Mouse (Mus musculus): Measurements from ENCODE around the gene Ttll3. TPM values are rescaled to one million over a fixed set of nuclear protein-coding genes. Genes with fewer than 3 reads are reported as not detected.
A peak's percentile ranks its signal among the peaks of the same experiment; 100 is the strongest.

Ttll3 gene
- total and polyA plus RNA-seq, 2 experiments from 2014 or later, result 10.0 to 14.6 TPM

DNA sequence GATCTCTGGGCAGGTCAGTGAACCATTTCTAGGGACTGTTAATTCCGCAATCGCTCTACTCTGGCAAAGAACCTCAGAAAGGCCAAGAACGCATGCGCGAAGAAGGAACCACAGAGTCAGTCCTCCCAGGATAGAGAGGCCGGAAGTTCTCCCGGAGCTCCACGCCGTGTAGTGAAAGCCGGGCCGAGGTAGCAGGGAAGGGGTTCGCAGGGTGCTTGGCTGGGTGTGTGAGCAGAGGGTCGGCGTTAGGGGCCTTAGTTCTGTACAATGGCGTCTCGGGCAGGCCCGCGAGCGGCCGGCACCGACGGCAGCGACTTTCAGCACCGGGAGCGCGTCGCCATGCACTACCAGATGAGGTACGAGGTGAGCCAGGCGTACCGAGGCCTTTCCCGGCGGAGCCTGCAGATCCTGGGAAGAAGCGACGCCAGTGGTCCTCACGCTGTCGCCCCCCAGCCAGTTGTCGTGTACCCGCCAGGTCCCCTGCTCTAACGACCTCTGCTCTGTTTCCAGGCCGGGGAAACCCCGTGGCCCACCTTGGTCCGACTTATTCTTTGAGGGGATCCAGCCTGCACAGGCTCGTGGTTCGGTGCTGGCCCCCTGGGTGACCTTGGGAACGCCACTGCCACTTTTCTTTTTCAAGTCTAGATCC lies 53.5 kb downstream of the Ttll3 start, which contains the start of gene Jagn1:
Jagn1 (plus strand) TSS at position 128 of the 649 bp plus-strand sequence.
- Histone ChIP-seq H3K4me1 (ENCODE audit: insufficient read depth, low read length) (peaks cover 6% of the 10 kb centered on the region; the same call in 1 of the 2 replicates), H3K9me3 (ENCODE audit: low read length) (no peaks in the 10 kb centered on the region), H3K4me3 (ENCODE audit: low read depth, low read length) (peak within 1 kb of the TSS; percentile 94), H3K4me2 (ENCODE audit: low read depth, low read length, poor library complexity, severe bottlenecking) (peak within 1 kb of the TSS; percentile 92), H3K36me3 (ENCODE audit: insufficient read depth, low read length) (peaks cover 5% of the 10 kb centered on the region), H3K27me3 (ENCODE audit: insufficient read depth, low read length) (no peaks in the 10 kb centered on the region), H3K9ac (replicated peaks; ENCODE audit: low read length, poor library complexity, severe bottlenecking) (peak within 1 kb of the TSS; percentile 95), H3K27ac (ENCODE audit: low read depth, low read length) (peak within 1 kb of the TSS; percentile 77)
- ATAC-seq (ENCODE audit: low FRiP score) (peak; percentile 95), DNase-seq (ENCODE audit: low spot score) (peak; percentile 97)
- 0 out of 2 replicates have a peak, but pooled peaks have one; percentile 1 for TF ChIP-seq CTCF (IDR thresholded peaks at IDR 0.05)
- WGBS, result 1% methylated on average over 35 of the region's 45 CpGs

DNA sequence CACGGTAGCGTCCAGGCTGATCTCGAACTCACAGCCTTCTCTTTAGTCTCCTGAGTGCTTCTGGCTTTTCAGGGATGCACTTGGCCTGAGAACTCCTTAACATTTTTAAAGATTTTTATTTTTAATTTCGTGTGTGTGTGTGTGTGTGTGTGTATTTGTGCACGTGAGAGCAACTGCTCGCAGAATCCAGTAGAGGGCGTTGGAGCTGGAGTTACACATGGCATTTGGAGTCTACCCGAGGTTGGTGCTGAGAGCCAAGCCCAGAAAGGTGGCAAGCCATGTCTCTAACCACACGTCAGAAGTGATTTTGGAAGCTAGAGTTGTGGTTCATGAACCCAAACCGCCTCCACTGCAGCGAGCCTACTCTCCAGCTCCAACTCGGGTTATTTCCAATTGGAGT lies 54.0 kb downstream of the Ttll3 start:
- Histone ChIP-seq H3K27ac (ENCODE audit: low read depth, low read length) (peak overlapping the region; percentile 77), H3K36me3 (ENCODE audit: insufficient read depth, low read length) (peaks cover 10% of the 10 kb centered on the region), H3K4me1 (ENCODE audit: insufficient read depth, low read length) (peaks cover 6% of the 10 kb centered on the region; the same call in 1 of the 2 replicates), H3K4me3 (ENCODE audit: low read depth, low read length) (peak overlapping the region; percentile 94), H3K9ac (replicated peaks; ENCODE audit: low read length, poor library complexity, severe bottlenecking) (peak overlapping the region; percentile 95), H3K9me3 (ENCODE audit: low read length) (no peaks in the 10 kb centered on the region), H3K4me2 (ENCODE audit: low read depth, low read length, poor library complexity, severe bottlenecking) (peak overlapping the region; percentile 92), H3K27me3 (ENCODE audit: insufficient read depth, low read length) (no peaks in the 10 kb centered on the region)
- peak; percentile 53 for TF ChIP-seq CTCF (IDR thresholded peaks at IDR 0.05)
- peak; percentile 7 for DNase-seq (ENCODE audit: low spot score)
- WGBS, result 50% methylated on average over 12 of the region's 12 CpGs
- ATAC-seq (ENCODE audit: low FRiP score), result no peak

DNA sequence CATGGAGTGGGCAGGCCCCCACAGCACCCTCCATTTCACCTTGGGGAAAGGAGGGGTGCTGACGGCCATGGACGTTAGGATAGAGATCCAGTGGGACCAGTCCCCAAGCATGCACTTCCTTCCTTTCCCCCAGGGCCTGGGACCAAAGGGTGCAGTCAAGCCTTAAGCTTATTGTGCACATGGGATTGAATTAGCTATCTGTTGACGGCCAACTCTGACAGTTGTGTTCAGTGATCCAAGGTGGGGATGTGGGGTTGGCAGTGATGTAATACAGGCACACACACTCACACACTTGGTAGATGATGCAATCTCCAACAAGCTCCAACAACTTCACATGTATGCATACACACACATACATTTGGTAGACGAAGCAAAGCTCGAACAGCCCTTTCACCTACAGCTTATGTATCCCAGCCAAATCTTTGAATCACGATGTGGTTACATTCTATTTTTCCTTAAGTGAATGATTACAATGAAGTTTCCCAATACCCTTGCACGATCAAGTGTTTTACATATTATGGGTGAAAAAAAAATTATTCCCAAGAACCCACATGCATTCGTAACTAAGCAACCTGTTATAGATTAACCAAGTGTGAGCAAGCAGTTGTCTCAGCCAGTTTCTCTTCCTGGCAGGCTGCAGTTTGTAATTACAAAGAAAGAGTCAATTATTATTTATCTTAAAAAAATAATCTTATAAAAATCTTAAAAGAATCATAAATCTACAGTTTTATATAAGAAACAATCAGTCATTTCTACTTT lies 55.3 kb downstream of the Ttll3 start:
- ATAC-seq (ENCODE audit: low FRiP score) (no peak), DNase-seq (ENCODE audit: low spot score) (no peak)
- no peak overlapping the region for H3K4me3 ChIP-seq (ENCODE audit: low read depth, low read length)
- WGBS, result 92% methylated on average over 6 of the region's 8 CpGs
- no peak overlapping the region for H3K9ac ChIP-seq (replicated peaks; ENCODE audit: low read length, poor library complexity, severe bottlenecking)
- H3K4me2 ChIP-seq (ENCODE audit: low read depth, low read length, poor library complexity, severe bottlenecking), result no peak overlapping the region
- no peak for TF ChIP-seq CTCF (IDR thresholded peaks at IDR 0.05)
- no peaks in the 10 kb centered on the region for H3K9me3 ChIP-seq (ENCODE audit: low read length)
- no peaks in the 10 kb centered on the region for H3K27me3 ChIP-seq (ENCODE audit: insufficient read depth, low read length)
- H3K36me3 ChIP-seq (ENCODE audit: insufficient read depth, low read length), result peaks cover 17% of the 10 kb centered on the region
- peaks cover 6% of the 10 kb centered on the region; the same call in 1 of the 2 replicates for H3K4me1 ChIP-seq (ENCODE audit: insufficient read depth, low read length)
- no peak overlapping the region for H3K27ac ChIP-seq (ENCODE audit: low read depth, low read length)

DNA sequence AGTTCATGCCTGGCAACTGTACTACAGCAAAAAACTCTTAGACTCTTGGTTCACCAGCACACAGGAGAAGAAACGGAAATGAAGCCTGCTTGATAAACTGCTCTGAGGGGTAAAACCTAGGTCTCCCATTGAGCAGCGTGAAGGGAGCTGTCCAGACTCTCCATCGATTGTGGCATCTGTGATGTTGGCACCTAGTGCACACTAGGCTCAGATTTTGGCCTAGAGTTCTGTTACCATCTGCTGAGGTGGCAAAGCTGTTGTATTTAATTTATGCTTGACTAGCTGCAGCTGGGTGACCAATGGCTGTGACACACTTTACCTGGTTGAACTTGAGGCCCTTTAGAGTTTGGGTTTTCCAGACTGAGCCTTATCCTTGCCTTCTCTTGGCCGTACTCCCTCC lies 58.6 kb downstream of the Ttll3 start:
- no peak overlapping the region for H3K27ac ChIP-seq (ENCODE audit: low read depth, low read length)
- H3K9me3 ChIP-seq (ENCODE audit: low read length), result no peaks in the 10 kb centered on the region
- no peak overlapping the region for H3K4me3 ChIP-seq (ENCODE audit: low read depth, low read length)
- H3K4me2 ChIP-seq (ENCODE audit: low read depth, low read length, poor library complexity, severe bottlenecking), result no peak overlapping the region
- no peak for TF ChIP-seq CTCF (IDR thresholded peaks at IDR 0.05)
- no peak overlapping the region for H3K9ac ChIP-seq (replicated peaks; ENCODE audit: low read length, poor library complexity, severe bottlenecking)
- whole genome bisulfite sequencing, result 98% methylated on average over 4 of the region's 4 CpGs
- DNase-seq (ENCODE audit: low spot score), result peak; percentile 64
- H3K36me3 ChIP-seq (ENCODE audit: insufficient read depth, low read length), result peaks cover 17% of the 10 kb centered on the region
- H3K27me3 ChIP-seq (ENCODE audit: insufficient read depth, low read length), result no peaks in the 10 kb centered on the region
- ATAC-seq (ENCODE audit: low FRiP score), result no peak
- peaks cover 6% of the 10 kb centered on the region; the same call in 1 of the 2 replicates for H3K4me1 ChIP-seq (ENCODE audit: insufficient read depth, low read length)

DNA sequence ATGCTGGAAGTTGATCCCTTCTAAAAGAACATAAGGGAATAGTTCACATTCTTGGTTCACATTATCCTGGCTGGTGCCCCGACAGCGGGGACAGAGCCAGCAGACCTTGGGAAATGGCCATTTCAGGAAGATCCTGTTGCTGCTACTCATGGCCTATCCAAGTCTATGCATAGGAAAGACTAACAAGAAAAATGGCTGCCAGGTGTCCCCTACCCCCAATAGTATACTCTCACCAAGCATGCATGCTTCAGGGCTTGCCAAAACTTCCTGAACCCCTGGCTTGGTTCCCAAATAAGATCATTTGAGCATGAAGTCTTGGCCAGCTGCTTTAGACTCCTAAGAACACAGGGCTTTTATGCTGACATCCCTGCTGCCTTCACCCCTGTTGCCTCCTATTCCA lies 62.8 kb downstream of the Ttll3 start:
- WGBS, result 86% methylated on average over 2 of the region's 2 CpGs
- no peak for TF ChIP-seq CTCF (IDR thresholded peaks at IDR 0.05)
- H3K4me3 ChIP-seq (ENCODE audit: low read depth, low read length), result no peak overlapping the region
- no peak overlapping the region for H3K9ac ChIP-seq (replicated peaks; ENCODE audit: low read length, poor library complexity, severe bottlenecking)
- no peaks in the 10 kb centered on the region for H3K27me3 ChIP-seq (ENCODE audit: insufficient read depth, low read length)
- H3K36me3 ChIP-seq (ENCODE audit: insufficient read depth, low read length), result peaks cover 17% of the 10 kb centered on the region
- no peak overlapping the region for H3K4me2 ChIP-seq (ENCODE audit: low read depth, low read length, poor library complexity, severe bottlenecking)
- no peaks in the 10 kb centered on the region for H3K4me1 ChIP-seq (ENCODE audit: insufficient read depth, low read length)
- H3K27ac ChIP-seq (ENCODE audit: low read depth, low read length), result no peak overlapping the region
- ATAC-seq (ENCODE audit: low FRiP score) (no peak), DNase-seq (ENCODE audit: low spot score) (peak; percentile 77)
- no peaks in the 10 kb centered on the region for H3K9me3 ChIP-seq (ENCODE audit: low read length)

DNA sequence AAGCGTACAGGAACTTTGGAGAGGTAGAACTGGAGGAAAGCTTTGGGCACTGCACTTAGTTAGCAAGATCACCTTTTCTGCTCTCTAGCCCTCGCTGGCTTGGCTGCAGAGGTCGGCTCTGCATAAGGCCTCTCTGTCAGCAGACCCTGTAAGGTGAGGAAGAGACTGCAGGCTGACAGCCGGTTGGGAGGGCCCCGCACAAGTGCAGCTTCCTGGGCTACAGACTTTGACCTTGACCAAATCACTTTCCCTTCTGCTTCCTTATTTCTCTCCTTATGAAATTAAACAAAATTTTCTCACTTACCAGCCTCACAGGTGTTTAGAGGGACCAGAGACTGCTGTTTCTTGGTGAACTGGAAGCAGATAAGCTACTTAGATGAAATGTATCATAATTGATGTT lies 65.9 kb downstream of the Ttll3 start:
- Histone ChIP-seq H3K4me2 (ENCODE audit: low read depth, low read length, poor library complexity, severe bottlenecking) (no peak overlapping the region), H3K4me1 (ENCODE audit: insufficient read depth, low read length) (no peaks in the 10 kb centered on the region), H3K9ac (replicated peaks; ENCODE audit: low read length, poor library complexity, severe bottlenecking) (no peak overlapping the region), H3K27me3 (ENCODE audit: insufficient read depth, low read length) (no peaks in the 10 kb centered on the region), H3K4me3 (ENCODE audit: low read depth, low read length) (no peak overlapping the region), H3K27ac (ENCODE audit: low read depth, low read length) (no peak overlapping the region), H3K36me3 (ENCODE audit: insufficient read depth, low read length) (no peaks in the 10 kb centered on the region), H3K9me3 (ENCODE audit: low read length) (no peaks in the 10 kb centered on the region)
- WGBS, result 70% methylated on average over 5 of the region's 5 CpGs
- DNase-seq (ENCODE audit: low spot score) (no peak), ATAC-seq (ENCODE audit: low FRiP score) (no peak)
- TF ChIP-seq CTCF (IDR thresholded peaks at IDR 0.05), result no peak
